Mouse (Mus musculus) bone marrow macrophage, adult 2 months (primary cell): Measurements from ENCODE around the gene Fbxl12. TPM values are rescaled to one million over a fixed set of nuclear protein-coding genes. Genes with fewer than 3 reads are reported as not detected.
"Not testable (repeated sequence)": the region's sequence is repeated elsewhere in the genome, so short reads cannot be mapped to it uniquely, and the experiment has no call there.

Experiments
- H3K27ac ChIP-seq: 2 replicates; pipeline ENCODE4 v1.5.1; 2012; ENCODE audit warnings: low read depth, low read length; ENCODE audit not compliant: insufficient read depth
- H3K4me1 ChIP-seq: 2 replicates; pipeline ENCODE4 v1.6.1; 2012; ENCODE audit warnings: low read length; ENCODE audit not compliant: control insufficient read depth, insufficient read depth
- H3K4me3 ChIP-seq: 2 replicates; pipeline ENCODE4 v1.5.1; 2012; ENCODE audit warnings: mild to moderate bottlenecking, low read length, moderate library complexity; ENCODE audit not compliant: insufficient read depth
- CTCF ChIP-seq: IDR thresholded peaks from 2 replicates; pipeline ENCODE4 v1.5.1; 2012; ENCODE audit warnings: low read depth, mild to moderate bottlenecking, low read length, moderate library complexity
- POLR2A ChIP-seq: IDR thresholded peaks from 2 replicates; pipeline ENCODE4 v1.6.1; 2012; ENCODE audit warnings: mild to moderate bottlenecking, low read depth, low read length, borderline replicate concordance
- polyA plus RNA-seq: library from polyadenylated mRNA; stranded (reverse); fragments of >200 nt; gene quantifications from 2 replicates; pipeline ENCODE4 v1.2.4, GENCODE M21; 2012; ENCODE audit not compliant: missing spikeins, insufficient read depth, insufficient read length

The Fbxl12 gene
- polyA plus RNA-seq, result 15.7 and 16.7 TPM in 2 replicates

- Histone ChIP-seq H3K4me3 (peak within 1 kb of the TSS; percentile 91), H3K27ac (peak within 1 kb of the TSS; percentile 53), H3K4me1 (peaks cover 5% of the 10 kb centered on the region)
- peak; percentile 15; the same call in 1 of the 2 replicates for TF ChIP-seq POLR2A
- no peak for TF ChIP-seq CTCF
Observed at GRCm38 (mm10) chr9:20644360-20645081, at the start of gene Fbxl12. Fbxl12 (minus strand) TSS chr9:20644767.

GRCm38 (mm10) chr9:20692863-20693262, 48.3 kb upstream of the Fbxl12 start:
- no peak for TF ChIP-seq POLR2A
- no peak for TF ChIP-seq CTCF
- H3K4me1 ChIP-seq, result peaks cover 25% of the 10 kb centered on the region
- H3K4me3 ChIP-seq, result no peak overlapping the region
- H3K27ac ChIP-seq, result no peak overlapping the region

GRCm38 (mm10) chr9:20690449-20690848, 45.9 kb upstream of the Fbxl12 start:
- not testable (repeated sequence) for H3K4me3 ChIP-seq, H3K27ac ChIP-seq
- H3K4me1 ChIP-seq, result peaks cover 14% of the 10 kb centered on the region

- TF ChIP-seq CTCF (no peak), POLR2A (no peak)
Observed at GRCm38 (mm10) chr9:20689913-20690312, 45.3 kb upstream of the Fbxl12 start.

GRCm38 (mm10) chr9:20689403-20689802, 44.8 kb upstream of the Fbxl12 start:
- Histone ChIP-seq H3K4me1 (peaks cover 14% of the 10 kb centered on the region), H3K4me3 (no peak overlapping the region), H3K27ac (no peak overlapping the region)
- TF ChIP-seq POLR2A (no peak), CTCF (no peak)

More at GRCm38 (mm10) chr9:20689913-20690312, 45.3 kb upstream of the Fbxl12 start:
- Histone ChIP-seq H3K27ac (no peak overlapping the region), H3K4me3 (no peak overlapping the region), H3K4me1 (peaks cover 14% of the 10 kb centered on the region)

GRCm38 (mm10) chr9:20685081-20685861, 40.7 kb upstream of the Fbxl12 start:
- no peak overlapping the region for H3K27ac ChIP-seq
- H3K4me3 ChIP-seq, result no peak overlapping the region
- H3K4me1 ChIP-seq, result peaks cover 9% of the 10 kb centered on the region
- TF ChIP-seq POLR2A (no peak), CTCF (no peak)

GRCm38 (mm10) chr9:20682389-20682722, 37.8 kb upstream of the Fbxl12 start:
- TF ChIP-seq CTCF, result no peak
- TF ChIP-seq POLR2A, result no peak
- Histone ChIP-seq H3K4me1 (no peaks in the 10 kb centered on the region), H3K27ac (no peak overlapping the region), H3K4me3 (no peak overlapping the region)

- Histone ChIP-seq H3K4me3 (no peak overlapping the region), H3K27ac (no peak overlapping the region), H3K4me1 (no peaks in the 10 kb centered on the region)
- no peak for TF ChIP-seq POLR2A
- TF ChIP-seq CTCF, result no peak
Observed at GRCm38 (mm10) chr9:20681546-20682388, 37.2 kb upstream of the Fbxl12 start.

GRCm38 (mm10) chr9:20680378-20680958, 35.9 kb upstream of the Fbxl12 start:
- Histone ChIP-seq H3K4me1 (no peaks in the 10 kb centered on the region), H3K4me3 (no peak overlapping the region), H3K27ac (no peak overlapping the region)
- TF ChIP-seq POLR2A (no peak), CTCF (no peak)
